In the genomic region with DNA sequence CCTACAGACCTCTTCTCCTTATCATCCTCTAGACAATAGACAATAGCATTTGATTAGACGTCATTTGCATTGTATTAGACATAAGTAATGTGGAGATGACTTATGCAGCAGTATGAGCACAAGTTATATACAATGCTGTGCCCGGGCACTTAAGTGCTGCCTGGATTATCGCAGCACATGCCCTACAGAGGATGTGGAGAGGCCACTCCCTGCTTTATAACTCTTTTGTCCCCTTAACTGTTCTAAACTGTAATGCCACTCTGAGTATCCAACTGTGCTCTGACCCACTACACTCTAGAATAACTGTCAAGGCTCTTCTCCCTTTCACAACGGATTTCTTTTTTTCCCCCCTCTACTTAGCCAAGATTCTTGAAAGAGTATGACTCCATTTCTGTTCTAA, we compare ENCODE assay signal across 41 mouse cellular contexts. TPM values are rescaled to one million over a fixed set of nuclear protein-coding genes. Genes with fewer than 3 reads are reported as not detected.
"Had no signal": no experiment of that assay in that cellular context is flagged by ENCODE, and none has a peak within 500 bp of the region (broad histone marks: within the 10 kb centered on the region; RNA-seq: fewer than 3 reads in every experiment).

No protein-coding gene starts in this region.

- DNase-seq: left cerebral cortex, postnatal 4 days; liver; liver, embryonic 13.5 days; liver, postnatal 0 days; lung, adult 18-20 months; lung, adult 2 months; lung, embryonic 14.5 days; lung, postnatal 10 days; lung, postnatal 14 days; lung, postnatal 36 days; lung, postnatal 4 days; midbrain, embryonic 14.5 days had no signal

- H3K9ac ChIP-seq: limb, embryonic 12.5 days; limb, embryonic 13.5 days; limb, embryonic 15.5 days; liver, embryonic 12.5 days; liver, embryonic 13.5 days; liver, embryonic 14.5 days; liver, embryonic 15.5 days; liver, postnatal 0 days; lung, embryonic 14.5 days; lung, embryonic 15.5 days; midbrain, embryonic 12.5 days; midbrain, embryonic 13.5 days; midbrain, embryonic 15.5 days; neural tube, embryonic 12.5 days had no signal

- H3K4me2 ChIP-seq: limb, embryonic 12.5 days; limb, embryonic 13.5 days; limb, embryonic 15.5 days; liver, embryonic 11.5 days; liver, embryonic 12.5 days; liver, embryonic 13.5 days; liver, embryonic 15.5 days; lung, embryonic 14.5 days; lung, embryonic 15.5 days; midbrain, embryonic 11.5 days; midbrain, embryonic 12.5 days; midbrain, embryonic 13.5 days; midbrain, embryonic 15.5 days; neural tube, embryonic 12.5 days had no signal

- H3K27ac ChIP-seq: limb, embryonic 10.5 days; limb, embryonic 12.5 days; limb, embryonic 13.5 days; limb, embryonic 15.5 days; liver, embryonic 12.5 days; liver, embryonic 13.5 days; liver, embryonic 14.5 days; liver, embryonic 15.5 days; lung, embryonic 15.5 days; midbrain, embryonic 10.5 days; midbrain, embryonic 12.5 days; midbrain, embryonic 13.5 days; midbrain, embryonic 15.5 days; neural tube, embryonic 12.5 days had no signal

- ATAC-seq: liver, embryonic 12.5 days; liver, postnatal 0 days; lung, postnatal 0 days; midbrain, embryonic 13.5 days; midbrain, embryonic 15.5 days; midbrain, embryonic 16.5 days had no signal

- H3K4me3 ChIP-seq: limb, embryonic 10.5 days; limb, embryonic 12.5 days; limb, embryonic 13.5 days; limb, embryonic 15.5 days; liver, embryonic 12.5 days; liver, embryonic 13.5 days; liver, embryonic 15.5 days; lung, embryonic 15.5 days; megakaryocyte, embryonic 14.5 days; midbrain, embryonic 10.5 days; midbrain, embryonic 12.5 days; midbrain, embryonic 13.5 days; midbrain, embryonic 15.5 days; myocyte; neural tube, embryonic 12.5 days had no signal

- H3K27me3 ChIP-seq: limb, embryonic 12.5 days; limb, embryonic 13.5 days; limb, embryonic 15.5 days; lung, embryonic 15.5 days; megakaryocyte, embryonic 14.5 days; midbrain, embryonic 15.5 days; neural tube, embryonic 12.5 days had no signal

- H3K36me3 ChIP-seq: limb, embryonic 10.5 days; limb, embryonic 12.5 days; limb, embryonic 13.5 days; limb, embryonic 15.5 days; liver, embryonic 12.5 days; liver, embryonic 13.5 days; liver, embryonic 15.5 days; lung, embryonic 15.5 days; midbrain, embryonic 10.5 days; midbrain, embryonic 12.5 days; midbrain, embryonic 13.5 days; midbrain, embryonic 15.5 days; neural tube, embryonic 12.5 days had no signal

- H3K9me3 ChIP-seq: limb, embryonic 10.5 days; limb, embryonic 12.5 days; limb, embryonic 15.5 days; liver, embryonic 12.5 days; liver, embryonic 13.5 days; liver, embryonic 15.5 days; lung, embryonic 15.5 days; midbrain, embryonic 10.5 days; midbrain, embryonic 12.5 days; midbrain, embryonic 13.5 days; midbrain, embryonic 15.5 days; neural tube, embryonic 12.5 days had no signal

RNA-seq across cellular contexts. Expression of gene Cxcr5, which starts 32.2 kb away (rescaled TPM):
- total RNA-seq: left cerebral cortex, postnatal 10 days; left cerebral cortex, postnatal 14 days; left cerebral cortex, postnatal 25 days; left cerebral cortex, postnatal 36 days; left cerebral cortex, postnatal 4 days; megakaryocyte progenitor cell, adult 5-6 weeks; megakaryocyte, adult 5-6 weeks; midbrain, postnatal 0 days had no signal
- polyA plus RNA-seq: limb, embryonic 10.5 days; limb, embryonic 12.5 days; liver, embryonic 11.5 days; liver, embryonic 12.5 days; liver, embryonic 15.5 days; liver, embryonic 16.5 days; lung, embryonic 14.5 days; lung, embryonic 15.5 days; macrophage; midbrain, embryonic 10.5 days; midbrain, embryonic 12.5 days; midbrain, embryonic 13.5 days; midbrain, embryonic 14.5 days; midbrain, embryonic 15.5 days; midbrain, embryonic 16.5 days; midbrain, postnatal 0 days; neural tube, embryonic 11.5 days; neural tube, embryonic 12.5 days had no signal
